ENCODE assay signal across 9 mouse cellular contexts in the genomic region with DNA sequence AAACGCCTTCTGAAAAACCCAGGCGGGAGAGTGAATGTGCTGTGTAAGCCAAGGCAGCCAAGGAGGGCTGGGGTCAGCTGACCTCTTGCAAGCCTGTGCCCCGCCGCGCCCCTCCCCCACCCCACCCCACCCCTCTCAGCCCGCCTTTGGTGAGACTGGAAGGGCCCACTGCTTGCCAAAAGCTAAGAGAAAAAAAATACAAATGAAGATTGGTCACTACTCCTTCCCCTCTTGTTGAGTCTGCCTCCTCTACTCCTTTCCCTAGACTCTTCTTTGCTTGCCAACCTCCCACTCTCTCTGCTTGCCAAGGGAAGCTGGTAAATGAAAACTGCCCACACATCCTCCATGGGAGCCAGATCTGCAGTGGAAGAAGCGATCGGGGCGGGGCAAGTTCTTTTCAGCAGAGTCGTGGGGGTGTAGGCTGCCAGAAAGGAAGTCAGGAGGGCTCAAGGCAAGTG. TPM values are rescaled to one million over a fixed set of nuclear protein-coding genes. Genes with fewer than 3 reads are reported as not detected.
DNase-seq lines count a peak whose midpoint lies in the region; ATAC-seq and TF ChIP-seq lines count a peak whose summit lies in the region.
"Had no signal": no experiment of that assay in that cellular context is flagged by ENCODE, and none has a peak within 500 bp of the region (broad histone marks: within the 10 kb centered on the region; RNA-seq: fewer than 3 reads in every experiment).

No protein-coding gene starts in this region.

- no peak overlapping the region for H3K9ac ChIP-seq in lung, embryonic 14.5 days
- H3K9ac ChIP-seq in heart, embryonic 12.5 days, result no peak overlapping the region
- no peak overlapping the region for H3K9ac ChIP-seq in midbrain, embryonic 11.5 days (ENCODE audit: low read length)
- no peak overlapping the region for H3K9ac ChIP-seq in stomach, postnatal 0 days (ENCODE audit: low read length)

- peak; percentile 30 for DNase-seq in lung, embryonic 14.5 days
- DNase-seq in lung, postnatal 25 days (ENCODE audit: low spot score), result no peak
- DNase-seq in embryonic facial prominence, embryonic 10.5 days (ENCODE audit: low spot score), result peak; percentile 63
- DNase-seq in layer of hippocampus, postnatal 14 days (ENCODE audit: low spot score in 2 of 2), result peak; percentile 46 to 73
- DNase-seq in midbrain, embryonic 11.5 days (ENCODE audit: low spot score, missing footprints), result peak; percentile 88
- DNase-seq in stomach, postnatal 0 days (ENCODE audit: low spot score), result peak; percentile 14
- DNase-seq in gastrocnemius, postnatal 14 days, result no peak

- H3K9me3 ChIP-seq in lung, embryonic 14.5 days (ENCODE audit: low read depth, low read length), result no peaks in the 10 kb centered on the region
- H3K9me3 ChIP-seq in embryonic facial prominence, embryonic 10.5 days, result no peaks in the 10 kb centered on the region
- no peaks in the 10 kb centered on the region for H3K9me3 ChIP-seq in heart, embryonic 12.5 days (replicated peaks)
- no peaks in the 10 kb centered on the region for H3K9me3 ChIP-seq in midbrain, embryonic 11.5 days (ENCODE audit: control insufficient read depth, low read length)
- no peaks in the 10 kb centered on the region for H3K9me3 ChIP-seq in stomach, postnatal 0 days (ENCODE audit: control insufficient read depth, low read length)
- H3K9me3 ChIP-seq: megakaryocyte, embryonic 14.5 days had no signal

- WGBS in lung, embryonic 14.5 days, result 21% methylated on average over 6 of the region's 10 CpGs
- WGBS in embryonic facial prominence, embryonic 10.5 days, result 19% methylated on average over 10 of the region's 10 CpGs
- 22% methylated on average over 7 of the region's 10 CpGs for WGBS in heart, embryonic 12.5 days
- 29% methylated on average over 6 of the region's 10 CpGs for WGBS in midbrain, embryonic 11.5 days
- 27% methylated on average over 7 of the region's 10 CpGs for WGBS in stomach, postnatal 0 days

- no peak overlapping the region for H3K4me3 ChIP-seq in lung, embryonic 14.5 days (ENCODE audit: low read depth, low read length)
- H3K4me3 ChIP-seq in embryonic facial prominence, embryonic 10.5 days, result peak overlapping the region; percentile 28; the same call in 1 of the 2 replicates
- 0 out of 2 replicates have a peak overlapping the region, but pooled peaks have one; percentile 8 for H3K4me3 ChIP-seq in heart, embryonic 12.5 days
- no peak overlapping the region for H3K4me3 ChIP-seq in midbrain, embryonic 11.5 days (ENCODE audit: low read depth, low read length)
- H3K4me3 ChIP-seq in stomach, postnatal 0 days (ENCODE audit: low read depth, low read length), result no peak overlapping the region
- H3K4me3 ChIP-seq: megakaryocyte, embryonic 14.5 days had no signal

- no peaks in the 10 kb centered on the region for H3K4me1 ChIP-seq in lung, embryonic 14.5 days (ENCODE audit: insufficient read depth)
- H3K4me1 ChIP-seq in embryonic facial prominence, embryonic 10.5 days, result peaks cover 7% of the 10 kb centered on the region
- H3K4me1 ChIP-seq in heart, embryonic 12.5 days (replicated peaks), result peaks cover 2% of the 10 kb centered on the region; the same call in 1 of the 2 replicates
- H3K4me1 ChIP-seq in midbrain, embryonic 11.5 days (ENCODE audit: control insufficient read depth, insufficient read depth, low read length), result peaks cover 2% of the 10 kb centered on the region; the same call in 1 of the 2 replicates
- no peaks in the 10 kb centered on the region for H3K4me1 ChIP-seq in stomach, postnatal 0 days (replicated peaks; ENCODE audit: control insufficient read depth, insufficient read depth)
- H3K4me1 ChIP-seq: megakaryocyte, embryonic 14.5 days had no signal

- H3K4me2 ChIP-seq in lung, embryonic 14.5 days, result peak overlapping the region; percentile 35; the same call in 1 of the 2 replicates
- peak overlapping the region; percentile 50 for H3K4me2 ChIP-seq in heart, embryonic 12.5 days
- H3K4me2 ChIP-seq in midbrain, embryonic 11.5 days, result peak overlapping the region; percentile 25; the same call in 1 of the 2 replicates
- H3K4me2 ChIP-seq in stomach, postnatal 0 days (replicated peaks; ENCODE audit: low read depth), result no peak overlapping the region

- peak; percentile 76 for ATAC-seq in lung, embryonic 14.5 days (ENCODE audit: insufficient read depth)
- ATAC-seq in heart, embryonic 12.5 days (ENCODE audit: insufficient number of reproducible peaks, low FRiP score), result peak; percentile 33; the same call in 1 of the 2 replicates
- peak; percentile 61 for ATAC-seq in midbrain, embryonic 11.5 days (ENCODE audit: low FRiP score)
- no peak; the same call in 1 of the 2 replicates for ATAC-seq in stomach, postnatal 0 days (ENCODE audit: low FRiP score, low TSS enrichment)

- no peaks in the 10 kb centered on the region for H3K36me3 ChIP-seq in lung, embryonic 14.5 days (ENCODE audit: insufficient read depth)
- no peaks in the 10 kb centered on the region for H3K36me3 ChIP-seq in embryonic facial prominence, embryonic 10.5 days (replicated peaks)
- H3K36me3 ChIP-seq in heart, embryonic 12.5 days, result no peaks in the 10 kb centered on the region
- no peaks in the 10 kb centered on the region for H3K36me3 ChIP-seq in midbrain, embryonic 11.5 days (ENCODE audit: control insufficient read depth, insufficient read depth, low read length)
- H3K36me3 ChIP-seq in stomach, postnatal 0 days (ENCODE audit: control insufficient read depth, insufficient read depth, low read length), result no peaks in the 10 kb centered on the region

- TF ChIP-seq EP300 in stomach, postnatal 0 days (optimal IDR thresholded peaks at IDR 0.05), result no peak

- intact Hi-C loops in gastrocnemius, postnatal 14 days (cut with DNase I; ENCODE audit: low total_unique reads), result no loop called here

- TF ChIP-seq CTCF in lung, embryonic 14.5 days (IDR thresholded peaks at IDR 0.05; ENCODE audit: low read depth), result no peak
- TF ChIP-seq CTCF in stomach, postnatal 0 days (IDR thresholded peaks at IDR 0.05; ENCODE audit: low read depth), result no peak

- H3K27me3 ChIP-seq in lung, embryonic 14.5 days (ENCODE audit: insufficient read depth, low read length), result no peaks in the 10 kb centered on the region
- peaks cover 55% of the 10 kb centered on the region for H3K27me3 ChIP-seq in embryonic facial prominence, embryonic 10.5 days (replicated peaks; ENCODE audit: low read depth, poor library complexity, severe bottlenecking)
- H3K27me3 ChIP-seq in heart, embryonic 12.5 days (replicated peaks), result no peaks in the 10 kb centered on the region
- H3K27me3 ChIP-seq in midbrain, embryonic 11.5 days (ENCODE audit: control insufficient read depth, insufficient read depth, low read length), result no peaks in the 10 kb centered on the region; the same call in 1 of the 2 replicates
- H3K27me3 ChIP-seq in stomach, postnatal 0 days (ENCODE audit: control insufficient read depth, insufficient read depth, low read length), result no peaks in the 10 kb centered on the region

- no peak overlapping the region for H3K27ac ChIP-seq in lung, embryonic 14.5 days (ENCODE audit: low read depth)
- peak overlapping the region; percentile 78 for H3K27ac ChIP-seq in embryonic facial prominence, embryonic 10.5 days (replicated peaks)
- H3K27ac ChIP-seq in heart, embryonic 12.5 days (ENCODE audit: poor library complexity, severe bottlenecking), result no peak overlapping the region
- peak overlapping the region; percentile 88 for H3K27ac ChIP-seq in midbrain, embryonic 11.5 days (ENCODE audit: low read depth, low read length)
- H3K27ac ChIP-seq in stomach, postnatal 0 days (replicated peaks), result no peak overlapping the region

RNA-seq across cellular contexts. Expression of a gene that starts 32.0 kb away (rescaled TPM):
- 1.5 and 1.6 TPM in 2 replicates for polyA plus RNA-seq in lung, embryonic 14.5 days (2014; fragmentation: Nextera tagmentation; extraction: Ambion mirVana)
- 3.7 and 4.0 TPM in 2 replicates for polyA plus RNA-seq in embryonic facial prominence, embryonic 10.5 days (2016; fragmentation: Nextera tagmentation; extraction: Ambion mirVana)
- 0.96 and 1.5 TPM in 2 replicates for polyA plus RNA-seq in heart, embryonic 12.5 days (2016; fragmentation: Nextera tagmentation; extraction: Ambion mirVana)
- total RNA-seq in layer of hippocampus, postnatal 14 days (2021), result 1 to 10 TPM; 2.4 to 3.5 TPM
- polyA plus RNA-seq in midbrain, embryonic 11.5 days (2014; fragmentation: Nextera tagmentation; extraction: Ambion mirVana), result 8.4 and 9.8 TPM in 2 replicates
- polyA plus RNA-seq in stomach, postnatal 0 days (2015; fragmentation: Nextera tagmentation; extraction: Ambion mirVana), result 0.30 and 0.31 TPM in 2 replicates
- total RNA-seq in gastrocnemius, postnatal 14 days (2021), result under 1 TPM in 1 of 2 experiments, not detected in 1; 0.08 TPM

Comparison
In these comparisons a context has a peak if more than half of its experiments do, and no peak if none do; other contexts are left out.
1. DNase-seq: peak in lung, embryonic 14.5 days (single experiment), embryonic facial prominence, embryonic 10.5 days (single experiment), layer of hippocampus, postnatal 14 days (2 of 2), midbrain, embryonic 11.5 days (single experiment) and stomach, postnatal 0 days (single experiment); none in lung, postnatal 25 days (single experiment) and gastrocnemius, postnatal 14 days (single experiment).
2. H3K27ac ChIP-seq: peak in embryonic facial prominence, embryonic 10.5 days (single experiment) and midbrain, embryonic 11.5 days (single experiment); none in lung, embryonic 14.5 days (single experiment), heart, embryonic 12.5 days (single experiment) and stomach, postnatal 0 days (single experiment).
3. H3K4me3 ChIP-seq: peak in embryonic facial prominence, embryonic 10.5 days (single experiment) and heart, embryonic 12.5 days (single experiment); none in lung, embryonic 14.5 days (single experiment), midbrain, embryonic 11.5 days (single experiment) and stomach, postnatal 0 days (single experiment).